Mouse (Mus musculus) CH12.LX (cell line): Measurements from ENCODE around the gene Qpctl. TPM values are rescaled to one million over a fixed set of nuclear protein-coding genes. Genes with fewer than 3 reads are reported as not detected.

Experiments
- DNase-seq: peaks from one replicate; pipeline ENCODE4 v3.0.0-alpha.2; 2013; ENCODE audit errors: extremely low read depth
- H3K27ac ChIP-seq: 2 replicates; pipeline ENCODE4 v1.5.1; 2012; ENCODE audit warnings: low read depth, mild to moderate bottlenecking, control low read depth, moderate library complexity; ENCODE audit not compliant: insufficient read depth
- H3K27me3 ChIP-seq: replicated peaks from 2 replicates; pipeline ENCODE3; 2012; ENCODE audit warnings: inconsistent platforms
- H3K36me3 ChIP-seq, 2 experiments: replicated peaks in 1 of 2; 2 replicates each; pipeline versions ENCODE3 to v1.6.1; 2012; ENCODE audit warnings: inconsistent platforms in 1 of 2, low read length in 1 of 2, mild to moderate bottlenecking in 1 of 2, mixed read lengths in 1 of 2, moderate library complexity in 1 of 2; ENCODE audit not compliant: control insufficient read depth in 1 of 2, insufficient read depth in 1 of 2
- H3K4me1 ChIP-seq, 2 experiments: 2 replicates each; pipeline ENCODE4 v1.6.1; 2012; ENCODE audit warnings: inconsistent platforms in 1 of 2, moderate library complexity in 1 of 2; ENCODE audit not compliant: insufficient read depth in 2 of 2, control insufficient read depth in 1 of 2
- H3K4me2 ChIP-seq: 2 replicates; pipeline ENCODE4 v1.6.1; 2012; ENCODE audit warnings: low read depth, mild to moderate bottlenecking, control low read depth; ENCODE audit not compliant: poor library complexity, insufficient read depth, severe bottlenecking
- H3K4me3 ChIP-seq, 3 experiments: fragments of 150-350 bp in 1 of 3; sonication (generic) in 1 of 3; replicated peaks in 1 of 3; 2 replicates each; pipeline versions ENCODE3 to v1.5.1; 2011 to 2012; ENCODE audit warnings: low read depth in 2 of 3, low read length in 2 of 3, mild to moderate bottlenecking in 2 of 3, moderate library complexity in 2 of 3, control low read depth in 1 of 3, improper control_type of control experiment in 1 of 3, inconsistent platforms in 1 of 3, mixed read lengths in 1 of 3; ENCODE audit not compliant: poor library complexity in 1 of 3
- H3K79me2 ChIP-seq: replicated peaks from 2 replicates; pipeline ENCODE4 v1.6.1; 2012; ENCODE audit warnings: mild to moderate bottlenecking, moderate library complexity; ENCODE audit not compliant: control insufficient read depth, poor library complexity, insufficient read depth, severe bottlenecking; ENCODE audit errors: extremely low read depth
- H3K9ac ChIP-seq: 2 replicates; pipeline ENCODE4 v1.6.1; 2012; ENCODE audit warnings: low read depth, mild to moderate bottlenecking, control low read depth, moderate library complexity; ENCODE audit not compliant: insufficient read depth
- H3K9me3 ChIP-seq: replicated peaks from 2 replicates; pipeline ENCODE3; 2012; ENCODE audit warnings: low read length, inconsistent platforms, mixed read lengths
- CHD1 ChIP-seq: IDR thresholded peaks from 2 replicates; pipeline ENCODE4 v1.6.1; 2012; ENCODE audit warnings: low read depth, low read length, improper control_type of control experiment, inconsistent platforms
- CTCF ChIP-seq, 2 experiments: IDR thresholded peaks in 1 of 2; conservative IDR thresholded peaks in 1 of 2; 2 replicates each; pipeline ENCODE4 v1.5.1; 2011 to 2012; ENCODE audit warnings: low read depth in 2 of 2, low read length in 2 of 2, improper control_type of control experiment in 1 of 2, inconsistent platforms in 1 of 2, mild to moderate bottlenecking in 1 of 2, moderate library complexity in 1 of 2
- E2F4 ChIP-seq: IDR thresholded peaks from 2 replicates; pipeline ENCODE4 v1.6.1; 2011; ENCODE audit warnings: low read depth, low read length, improper control_type of control experiment; ENCODE audit not compliant: insufficient replicate concordance
- ELF1 ChIP-seq: IDR thresholded peaks from 2 replicates; pipeline ENCODE4 v1.6.1; 2014; ENCODE audit warnings: low read depth, mild to moderate bottlenecking, inconsistent platforms, low read length, improper control_type of control experiment
- EP300 ChIP-seq: IDR thresholded peaks from 2 replicates; pipeline ENCODE4 v1.6.1; 2011; ENCODE audit warnings: low read length, improper control_type of control experiment
- ETS1 ChIP-seq: conservative IDR thresholded peaks from 2 replicates; pipeline ENCODE4 v1.6.1; 2012; ENCODE audit warnings: low read depth, mild to moderate bottlenecking, inconsistent platforms, low read length, improper control_type of control experiment, moderate library complexity
- GABPA ChIP-seq: IDR thresholded peaks from 2 replicates; pipeline ENCODE4 v1.6.1; 2012; ENCODE audit warnings: low read depth, low read length, improper control_type of control experiment, inconsistent platforms; ENCODE audit not compliant: insufficient replicate concordance
- IRF4 ChIP-seq: IDR thresholded peaks from 2 replicates; pipeline ENCODE4 v1.6.1; 2014; ENCODE audit warnings: low read depth, mild to moderate bottlenecking, inconsistent platforms, low read length, improper control_type of control experiment
- MAZ ChIP-seq: IDR thresholded peaks from 2 replicates; pipeline ENCODE4 v1.6.1; 2012; ENCODE audit warnings: low read depth, mild to moderate bottlenecking, inconsistent platforms, low read length, improper control_type of control experiment, moderate library complexity
- MEF2A ChIP-seq: IDR thresholded peaks from 2 replicates; pipeline ENCODE4 v1.6.1; 2014; ENCODE audit warnings: low read depth, mild to moderate bottlenecking, inconsistent platforms, low read length, improper control_type of control experiment, borderline replicate concordance
- NELFE ChIP-seq: IDR thresholded peaks from 2 replicates; pipeline ENCODE4 v1.6.1; 2011; ENCODE audit warnings: low read depth, low read length, improper control_type of control experiment
- NRF1 ChIP-seq: IDR thresholded peaks from 2 replicates; pipeline ENCODE4 v1.6.1; 2014; ENCODE audit warnings: low read depth, mild to moderate bottlenecking, inconsistent platforms, low read length, improper control_type of control experiment, moderate library complexity
- POLR2A ChIP-seq: IDR thresholded peaks from 2 replicates; pipeline ENCODE4 v1.6.1; 2011; ENCODE audit warnings: low read depth, mild to moderate bottlenecking, improper control_type of control experiment, low read length
- POLR2AphosphoS2 ChIP-seq: IDR thresholded peaks from 2 replicates; pipeline ENCODE4 v1.6.1; 2011; ENCODE audit warnings: low read depth, low read length, improper control_type of control experiment
- RCOR1 ChIP-seq: conservative IDR thresholded peaks from 2 replicates; pipeline ENCODE4 v1.6.1; 2012; ENCODE audit warnings: low read depth, mild to moderate bottlenecking, inconsistent platforms, low read length, improper control_type of control experiment
- TCF12 ChIP-seq: IDR thresholded peaks from 2 replicates; pipeline ENCODE4 v1.6.1; 2014; ENCODE audit warnings: low read depth, mild to moderate bottlenecking, inconsistent platforms, low read length, improper control_type of control experiment
- ZMIZ1 ChIP-seq: IDR thresholded peaks from 2 replicates; pipeline ENCODE4 v1.6.1; 2012; ENCODE audit warnings: low read depth, mild to moderate bottlenecking, inconsistent platforms, low read length, improper control_type of control experiment
- ZNF384 ChIP-seq: IDR thresholded peaks from 2 replicates; pipeline ENCODE4 v1.6.1; 2012; ENCODE audit warnings: low read depth, low read length, improper control_type of control experiment, inconsistent platforms
- dilution Hi-C: fragments of 300-500 bp; cut with MboI; formaldehyde crosslinking; loops from 2 replicates; pipeline ENCODE4 v1.14.3; 2020; ENCODE audit warnings: low sequenced_read_pairs; ENCODE audit not compliant: extremely low pct_unique_long_range_greater_than_20kb, extremely low pct_ligation_motif_present
- in situ Hi-C: fragments of 300-500 bp; cut with MboI; formaldehyde crosslinking; loops from 3 replicates; pipeline ENCODE4 v1.14.3; 2019; ENCODE audit warnings: low sequenced_read_pairs, low pct_ligation_motif_present, low pct_unique_long_range_greater_than_20kb, mixed read lengths
- polyA plus RNA-seq: library from polyadenylated mRNA; unstranded; fragments of >175 nt; gene quantifications from 2 replicates; pipeline ENCODE4 v1.2.1, GENCODE M21; 2012; ENCODE audit warnings: low read depth; ENCODE audit not compliant: insufficient read length
- total RNA-seq, 2 experiments: library from RNA; depleted of rRNA; stranded (reverse); fragments of 300-350 nt in 1 of 2; fragments of >200 nt in 1 of 2; gene quantifications; 2 replicates each; pipeline ENCODE4 v1.2.3; 2012 to 2014

Gene Qpctl
- total and polyA plus RNA-seq, 3 experiments = 5.2 to 9.8 (median 9.6) TPM

DNA sequence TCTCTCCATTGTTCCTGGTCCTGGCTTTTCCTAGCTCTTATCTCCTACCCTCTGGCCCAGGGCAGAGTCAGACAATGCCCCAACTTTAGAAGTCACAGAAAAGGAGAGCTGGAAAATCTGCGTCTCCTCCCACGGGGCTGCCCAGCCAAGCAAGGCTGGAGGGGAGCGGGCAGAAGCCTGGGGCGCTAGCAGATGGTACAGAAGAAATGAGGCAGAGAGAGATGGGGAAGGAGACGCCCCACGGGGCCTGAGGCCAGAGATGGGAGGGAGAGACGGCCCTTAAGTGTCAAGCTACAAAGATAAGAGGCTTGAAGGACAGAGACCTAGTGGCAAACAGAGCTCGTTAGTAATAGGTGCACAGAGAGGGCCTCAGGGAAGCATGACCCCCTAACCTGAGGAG, 22.7 kb upstream of the Qpctl start:
- H3K27me3 ChIP-seq = peaks cover 67% of the 10 kb centered on the region
- peaks cover 0 to 14% of the 10 kb centered on the region in 2 experiments; a peak in 2 of 4 replicates for H3K4me1 ChIP-seq
- in situ Hi-C loops = no loop called here

DNA sequence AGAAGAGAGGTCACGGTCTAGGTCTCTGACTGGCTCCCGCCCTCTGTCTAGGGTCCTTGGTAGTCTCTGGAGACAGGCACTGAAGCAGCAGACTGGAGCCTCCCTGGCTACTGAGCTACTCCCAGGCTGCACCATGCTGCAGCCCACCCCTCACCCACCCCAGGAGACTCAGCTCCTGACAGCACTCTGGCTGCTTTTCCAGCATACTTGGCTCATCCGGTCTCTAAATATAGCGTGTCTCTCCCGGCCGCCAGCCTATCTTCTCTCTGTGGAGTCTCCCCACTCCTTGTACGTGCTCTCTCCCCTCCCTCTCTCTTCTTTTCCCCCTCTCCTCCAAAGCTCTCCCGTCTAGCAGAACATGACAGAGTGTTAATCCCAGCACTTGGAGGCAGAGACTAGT, 21.1 kb upstream of the Qpctl start:
- TF ChIP-seq EP300 (no peak), RCOR1 (no peak), ZMIZ1 (no peak), NELFE (no peak), IRF4 (no peak)
- TF ChIP-seq, all 38 proteins: peak for 0
- Histone ChIP-seq H3K4me2 (no peak overlapping the region), H3K36me3 (no peaks in the 10 kb centered on the region), H3K79me2 (no peaks in the 10 kb centered on the region), H3K4me3 (no peak overlapping the region), H3K27me3 (peaks cover 72% of the 10 kb centered on the region), H3K27ac (no peak overlapping the region), H3K9ac (no peak overlapping the region), H3K4me1 (peaks cover under 1 to 14% of the 10 kb centered on the region in 2 experiments; a peak in 2 of 4 replicates), H3K9me3 (peaks cover 15% of the 10 kb centered on the region)
- in situ Hi-C loops = no loop called here
- DNase-seq = no peak
- dilution Hi-C loops = no loop called here

More for the DNA sequence above, 22.7 kb upstream of the Qpctl start:
- no peak for DNase-seq
- Histone ChIP-seq H3K4me2 (no peak overlapping the region), H3K9ac (no peak overlapping the region), H3K4me3 (no peak overlapping the region), H3K79me2 (no peaks in the 10 kb centered on the region), H3K27ac (no peak overlapping the region), H3K9me3 (peaks cover 14% of the 10 kb centered on the region), H3K36me3 (no peaks in the 10 kb centered on the region)
- dilution Hi-C loops = no loop called here
- no peak for TF ChIP-seq POLR2A
- no peak for TF ChIP-seq NRF1
- TF ChIP-seq GABPA = no peak
- no peak for TF ChIP-seq ELF1
- TF ChIP-seq ZNF384 = no peak
- no peak for TF ChIP-seq TCF12
- TF ChIP-seq POLR2AphosphoS2 = no peak
- TF ChIP-seq CTCF (conservative IDR thresholded peaks at IDR 0.05 in 1 of 2, IDR thresholded peaks at IDR 0.05 in 1 of 2; ENCODE audit: low read depth in 2 of 2, low read length in 2 of 2) = no peak
- no peak for TF ChIP-seq CHD1
- no peak for TF ChIP-seq E2F4
- TF ChIP-seq ETS1 = no peak
- TF ChIP-seq MAZ = no peak
- no peak for TF ChIP-seq MEF2A
